ENCODE assay signal across 8 mouse cellular contexts in the genomic region with DNA sequence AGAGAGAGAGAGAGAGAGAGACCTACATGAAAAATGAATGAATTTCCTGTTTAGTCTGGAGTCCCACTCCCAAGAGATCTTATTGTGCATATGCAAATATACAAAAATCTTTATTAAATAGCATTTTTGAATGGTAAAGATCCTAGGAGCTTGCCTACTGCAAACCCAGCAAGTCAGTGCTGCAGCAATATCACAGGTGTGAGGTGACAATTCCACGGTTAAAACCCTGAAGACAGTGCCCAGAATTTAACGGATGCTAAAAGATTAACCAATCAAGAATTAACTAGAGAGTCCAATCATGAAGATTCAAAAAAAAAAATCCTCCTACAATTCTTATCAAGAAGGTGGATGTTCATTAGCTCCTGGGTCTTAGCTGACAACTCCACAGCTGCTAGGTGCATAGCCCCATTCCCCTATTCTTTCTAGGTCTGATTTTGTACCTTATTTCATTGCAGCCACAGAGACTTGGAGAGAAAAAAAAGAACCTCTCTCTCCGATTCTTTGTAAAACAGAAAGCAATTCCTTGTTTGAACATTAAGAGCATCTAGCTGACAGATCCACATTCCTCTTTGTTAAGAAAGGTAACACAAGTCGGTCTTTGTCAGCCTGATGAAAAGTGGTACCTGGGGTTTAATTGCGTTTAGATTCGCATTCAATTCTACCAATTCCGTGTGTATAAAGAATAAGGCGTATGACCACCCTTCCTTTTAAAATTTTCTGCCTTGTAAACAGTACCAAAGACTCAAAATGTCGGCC. TPM values are rescaled to one million over a fixed set of nuclear protein-coding genes. Genes with fewer than 3 reads are reported as not detected.
DNase-seq lines count a peak whose midpoint lies in the region; ATAC-seq and TF ChIP-seq lines count a peak whose summit lies in the region.

No protein-coding gene starts in this region.

- H3K9me3 ChIP-seq in liver, embryonic 16.5 days (replicated peaks; ENCODE audit: control insufficient read depth, low read length) = no peaks in the 10 kb centered on the region

- no peak for ATAC-seq in liver, embryonic 16.5 days (ENCODE audit: low read depth)

- WGBS in liver, embryonic 16.5 days (ENCODE audit: insufficient replicate concordance) = 41% methylated on average over 9 of the region's 9 CpGs

- no peaks in the 10 kb centered on the region for H3K27me3 ChIP-seq in testis, adult 2 months (ENCODE audit: control insufficient read depth, insufficient read depth, low read length)
- peaks cover 9% of the 10 kb centered on the region for H3K27me3 ChIP-seq in liver, embryonic 16.5 days (ENCODE audit: control insufficient read depth, insufficient read depth, low read depth, low read length)

- H3K27ac ChIP-seq in testis, adult 2 months (ENCODE audit: control insufficient read depth, insufficient read depth, low read depth, low read length) = peak overlapping the region; percentile 84
- H3K27ac ChIP-seq in liver, embryonic 16.5 days (ENCODE audit: low read length) = no peak overlapping the region

- TF ChIP-seq POLR2A in testis, adult 2 months (IDR thresholded peaks at IDR 0.05; ENCODE audit: control insufficient read depth, low read depth, low read length) = no peak

- DNase-seq in cerebellum, postnatal 14 days = peak; percentile 12 to 29
- no peak for DNase-seq in cerebellum, adult 11-12 months
- no peak for DNase-seq in testis, postnatal 14 days (ENCODE audit: low spot score)
- DNase-seq in adrenal gland, adult 2 months = no peak
- DNase-seq in adrenal gland, adult 8-10 months = no peak
- DNase-seq in kidney, adult 18-20 months = no peak

- H3K4me1 ChIP-seq in testis, adult 2 months (ENCODE audit: control insufficient read depth, insufficient read depth, low read length) = peaks cover 5% of the 10 kb centered on the region; the same call in 1 of the 2 replicates
- H3K4me1 ChIP-seq in liver, embryonic 16.5 days (ENCODE audit: control insufficient read depth, low read depth, low read length) = no peaks in the 10 kb centered on the region

- no peak overlapping the region for H3K9ac ChIP-seq in liver, embryonic 16.5 days (ENCODE audit: low read depth, low read length)

- peak overlapping the region; percentile 47; the same call in 1 of the 2 replicates for H3K4me2 ChIP-seq in liver, embryonic 16.5 days (ENCODE audit: low read depth, low read length)

- TF ChIP-seq CTCF in testis, adult 2 months (IDR thresholded peaks at IDR 0.05; ENCODE audit: control insufficient read depth, insufficient read depth, insufficient replicate concordance, low read depth, low read length) = no peak

- H3K4me3 ChIP-seq in testis, adult 2 months (ENCODE audit: control insufficient read depth, low read depth, low read length) = peak overlapping the region; percentile 87; the same call in 1 of the 2 replicates
- H3K4me3 ChIP-seq in liver, embryonic 16.5 days (ENCODE audit: low read depth, low read length) = peak overlapping the region; percentile 31; the same call in 1 of the 2 replicates

- no peaks in the 10 kb centered on the region for H3K36me3 ChIP-seq in testis, adult 2 months (ENCODE audit: control insufficient read depth, insufficient read depth, low read length)
- no peaks in the 10 kb centered on the region for H3K36me3 ChIP-seq in liver, embryonic 16.5 days (ENCODE audit: control insufficient read depth, insufficient read depth)

RNA-seq across cellular contexts. Expression of gene Cd200, which starts 1.0 kb away (rescaled TPM):
- polyA plus RNA-seq in testis, adult 2 months (2012; rRNA removed) = 15.9 and 16.2 TPM in 2 replicates
- polyA plus RNA-seq in liver, embryonic 16.5 days (2015; fragmentation: Nextera tagmentation; extraction: Ambion mirVana) = 0.67 and 0.72 TPM in 2 replicates
- total RNA-seq in adrenal gland, adult 2 months (2021) = 10 to 100 TPM; 39.9 to 67.3 TPM
- 25.4 and 27.2 TPM in 2 replicates for polyA plus RNA-seq in adrenal gland, adult 2 months (2012; rRNA removed)
- total RNA-seq in adrenal gland, adult 8-10 months (2022) = 100 to 1,000 TPM in 1 of 4 experiments, 10 to 100 TPM in 3; 58.6 to 115 (median 74.8) TPM

Comparison
In these comparisons a context has a peak if more than half of its experiments do, and no peak if none do; other contexts are left out.
1. DNase-seq: peak in cerebellum, postnatal 14 days (2 of 2); none in cerebellum, adult 11-12 months (single experiment), testis, postnatal 14 days (single experiment), adrenal gland, adult 2 months (single experiment), adrenal gland, adult 8-10 months (single experiment) and kidney, adult 18-20 months (single experiment).